ENCODE assay signal across 8 mouse cellular contexts in the genomic region with DNA sequence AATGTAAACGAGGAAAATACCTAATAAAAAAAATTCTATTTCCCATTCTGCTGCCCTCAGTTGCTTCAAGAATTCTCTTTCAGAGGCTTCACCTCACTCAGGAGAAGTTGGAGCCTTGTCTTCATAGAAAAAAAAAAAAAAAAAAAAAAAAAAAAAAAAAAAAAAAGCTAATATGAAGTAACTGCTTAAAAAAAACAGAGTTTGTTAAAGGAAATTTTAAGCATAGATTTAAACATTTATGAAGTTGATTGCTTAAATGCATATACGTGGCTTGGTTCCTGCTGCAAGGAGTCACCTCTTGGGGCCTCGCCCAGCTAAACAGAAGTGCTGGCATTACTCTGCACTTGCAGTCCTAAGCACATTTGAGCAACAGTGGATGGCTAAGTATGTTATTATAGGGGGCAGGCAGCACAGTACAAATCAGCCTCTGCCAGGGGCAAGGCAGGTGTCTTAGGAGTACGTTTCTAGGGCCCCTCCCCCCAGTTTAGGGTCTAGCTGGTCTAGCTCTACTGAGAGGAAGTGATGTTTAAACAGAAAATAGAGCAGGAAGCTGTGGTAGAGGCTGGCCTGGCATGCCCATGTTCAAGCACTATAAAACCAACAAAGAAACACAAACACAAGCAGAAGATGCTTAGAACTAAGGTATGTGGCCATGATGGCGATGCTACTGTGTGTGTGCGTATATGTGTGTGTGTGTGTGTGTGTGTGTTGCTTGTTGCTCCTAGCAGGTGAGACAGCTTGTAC. TPM values are rescaled to one million over a fixed set of nuclear protein-coding genes. Genes with fewer than 3 reads are reported as not detected.
DNase-seq lines count a peak whose midpoint lies in the region; ATAC-seq and TF ChIP-seq lines count a peak whose summit lies in the region.

Gene Trpv2 (plus strand): TSS at position 528 of the 744 bp plus-strand sequence.

- 73% methylated on average over 6 of the region's 6 CpGs for WGBS in lung, embryonic 15.5 days
- 74% methylated on average over 6 of the region's 6 CpGs for WGBS in embryonic facial prominence, embryonic 13.5 days
- WGBS in intestine, postnatal 0 days, result 67% methylated on average over 6 of the region's 6 CpGs
- WGBS in midbrain, embryonic 12.5 days, result 80% methylated on average over 6 of the region's 6 CpGs

- TF ChIP-seq CTCF in intestine, postnatal 0 days (IDR thresholded peaks at IDR 0.05; ENCODE audit: low read depth), result no peak

- peak within 1 kb of the TSS; percentile 53; the same call in 1 of the 2 replicates for H3K9ac ChIP-seq in lung, embryonic 15.5 days
- H3K9ac ChIP-seq in embryonic facial prominence, embryonic 13.5 days, result peak within 1 kb of the TSS; percentile 70; the same call in 1 of the 2 replicates
- H3K9ac ChIP-seq in intestine, postnatal 0 days (ENCODE audit: low read depth, low read length), result no peak within 1 kb of the TSS; the same call in 1 of the 2 replicates
- H3K9ac ChIP-seq in midbrain, embryonic 12.5 days (replicated peaks), result 0 out of 2 replicates have a peak within 1 kb of the TSS, but pooled peaks have one; percentile 53

- peaks cover 11% of the 10 kb centered on the region; the same call in 1 of the 2 replicates for H3K4me1 ChIP-seq in lung, embryonic 15.5 days
- peaks cover 14% of the 10 kb centered on the region for H3K4me1 ChIP-seq in embryonic facial prominence, embryonic 13.5 days
- H3K4me1 ChIP-seq in intestine, postnatal 0 days (replicated peaks; ENCODE audit: control insufficient read depth, insufficient read depth, low read length), result peaks cover 4% of the 10 kb centered on the region
- H3K4me1 ChIP-seq in midbrain, embryonic 12.5 days, result peaks cover 10% of the 10 kb centered on the region; the same call in 1 of the 2 replicates

- peak within 1 kb of the TSS; percentile 48 for H3K4me3 ChIP-seq in lung, embryonic 15.5 days
- peak within 1 kb of the TSS; percentile 50 for H3K4me3 ChIP-seq in embryonic facial prominence, embryonic 13.5 days
- H3K4me3 ChIP-seq in intestine, postnatal 0 days (ENCODE audit: low read depth, low read length), result peak within 1 kb of the TSS; percentile 62
- peak within 1 kb of the TSS; percentile 55 for H3K4me3 ChIP-seq in midbrain, embryonic 12.5 days

- peak within 1 kb of the TSS; percentile 91 for H3K4me2 ChIP-seq in lung, embryonic 15.5 days
- H3K4me2 ChIP-seq in embryonic facial prominence, embryonic 13.5 days, result peak within 1 kb of the TSS; percentile 92
- peak within 1 kb of the TSS; percentile 98 for H3K4me2 ChIP-seq in intestine, postnatal 0 days (replicated peaks; ENCODE audit: low read depth)
- H3K4me2 ChIP-seq in midbrain, embryonic 12.5 days (replicated peaks), result peak within 1 kb of the TSS; percentile 92

- H3K36me3 ChIP-seq in lung, embryonic 15.5 days, result no peaks in the 10 kb centered on the region
- no peaks in the 10 kb centered on the region for H3K36me3 ChIP-seq in embryonic facial prominence, embryonic 13.5 days
- H3K36me3 ChIP-seq in intestine, postnatal 0 days (ENCODE audit: control insufficient read depth, insufficient read depth), result no peaks in the 10 kb centered on the region
- no peaks in the 10 kb centered on the region for H3K36me3 ChIP-seq in midbrain, embryonic 12.5 days

- no peaks in the 10 kb centered on the region for H3K9me3 ChIP-seq in lung, embryonic 15.5 days
- no peaks in the 10 kb centered on the region for H3K9me3 ChIP-seq in embryonic facial prominence, embryonic 13.5 days
- no peaks in the 10 kb centered on the region for H3K9me3 ChIP-seq in intestine, postnatal 0 days (ENCODE audit: control insufficient read depth)
- H3K9me3 ChIP-seq in midbrain, embryonic 12.5 days, result no peaks in the 10 kb centered on the region

- H3K27me3 ChIP-seq in lung, embryonic 15.5 days, result peaks cover 4% of the 10 kb centered on the region; the same call in 1 of the 2 replicates
- H3K27me3 ChIP-seq in embryonic facial prominence, embryonic 13.5 days, result peaks cover 9% of the 10 kb centered on the region; the same call in 1 of the 2 replicates
- 0 out of 2 replicates have a peak, but pooled peaks cover 7% of the 10 kb centered on the region for H3K27me3 ChIP-seq in intestine, postnatal 0 days (replicated peaks; ENCODE audit: control insufficient read depth, insufficient read depth, low read length)
- peaks cover 24% of the 10 kb centered on the region for H3K27me3 ChIP-seq in midbrain, embryonic 12.5 days

- DNase-seq in lung, postnatal 4 days, result no peak
- no peak for DNase-seq in right cerebral cortex, postnatal 14 days
- DNase-seq in adrenal gland, adult 2 months, result no peak
- no peak for DNase-seq in cerebellum, adult 9-10 months

- no peak for ATAC-seq in lung, embryonic 15.5 days (ENCODE audit: borderline replicate concordance, extremely low read depth, low FRiP score, low TSS enrichment)
- ATAC-seq in embryonic facial prominence, embryonic 13.5 days (ENCODE audit: insufficient number of reproducible peaks, insufficient read depth, low FRiP score, low TSS enrichment, low read depth), result no peak
- no peak for ATAC-seq in intestine, postnatal 0 days
- no peak for ATAC-seq in midbrain, embryonic 12.5 days (ENCODE audit: low FRiP score, low read depth)

- H3K27ac ChIP-seq in lung, embryonic 15.5 days, result no peak within 1 kb of the TSS
- H3K27ac ChIP-seq in embryonic facial prominence, embryonic 13.5 days, result no peak within 1 kb of the TSS
- no peak within 1 kb of the TSS for H3K27ac ChIP-seq in intestine, postnatal 0 days (ENCODE audit: low read depth, low read length)
- H3K27ac ChIP-seq in midbrain, embryonic 12.5 days (replicated peaks), result no peak within 1 kb of the TSS

RNA-seq across cellular contexts. Expression of gene Trpv2, which starts in this region (rescaled TPM):
- 4.6 and 5.5 TPM in 2 replicates for polyA plus RNA-seq in lung, embryonic 15.5 days (2015; fragmentation: Nextera tagmentation; extraction: Ambion mirVana)
- polyA plus RNA-seq in embryonic facial prominence, embryonic 13.5 days (2015; fragmentation: Nextera tagmentation; extraction: Ambion mirVana), result 3.0 and 3.5 TPM in 2 replicates
- polyA plus RNA-seq in intestine, postnatal 0 days (2015; fragmentation: Nextera tagmentation; extraction: Ambion mirVana), result 6.0 and 6.3 TPM in 2 replicates
- 10.9 and 12.7 TPM in 2 replicates for polyA plus RNA-seq in midbrain, embryonic 12.5 days (2016; fragmentation: Nextera tagmentation; extraction: Ambion mirVana)
- 1 to 10 TPM; 2.7 to 4.2 TPM for total RNA-seq in adrenal gland, adult 2 months (2021)
- 2.7 and 3.9 TPM in 2 replicates for polyA plus RNA-seq in adrenal gland, adult 2 months (2012; rRNA removed)
